Mouse (Mus musculus): ENCODE data around the gene Pml. TPM values are rescaled to one million over a fixed set of nuclear protein-coding genes. Genes with fewer than 3 reads are reported as not detected.

Pml gene
- polyA plus RNA-seq, 1 experiment from 2014 or later, result 6.4 TPM

GRCm38 (mm10) chr9:58179390-58179789, 70.2 kb downstream of the Pml start:
- H3K9me3 ChIP-seq (ENCODE audit: low read length), result no peaks in the 10 kb centered on the region
- 86% methylated on average over 2 of the region's 2 CpGs for WGBS
- no peak overlapping the region for H3K4me2 ChIP-seq (replicated peaks; ENCODE audit: low read depth, low read length)
- H3K36me3 ChIP-seq (ENCODE audit: insufficient read depth, low read length), result no peaks in the 10 kb centered on the region
- H3K9ac ChIP-seq (replicated peaks; ENCODE audit: low read depth), result no peak overlapping the region
- H3K27me3 ChIP-seq (replicated peaks; ENCODE audit: insufficient read depth, low read length), result no peaks in the 10 kb centered on the region
- no peak for TF ChIP-seq CTCF (IDR thresholded peaks at IDR 0.05)
- TF ChIP-seq EP300 (IDR thresholded peaks at IDR 0.05), result no peak
- ATAC-seq (no peak), DNase-seq (ENCODE audit: low spot score) (no peak)
- H3K4me3 ChIP-seq (ENCODE audit: low read depth, low read length), result no peak overlapping the region
- no peaks in the 10 kb centered on the region for H3K4me1 ChIP-seq (ENCODE audit: insufficient read depth, low read depth, low read length)
- no peak overlapping the region for H3K27ac ChIP-seq (ENCODE audit: low read length)

DNA sequence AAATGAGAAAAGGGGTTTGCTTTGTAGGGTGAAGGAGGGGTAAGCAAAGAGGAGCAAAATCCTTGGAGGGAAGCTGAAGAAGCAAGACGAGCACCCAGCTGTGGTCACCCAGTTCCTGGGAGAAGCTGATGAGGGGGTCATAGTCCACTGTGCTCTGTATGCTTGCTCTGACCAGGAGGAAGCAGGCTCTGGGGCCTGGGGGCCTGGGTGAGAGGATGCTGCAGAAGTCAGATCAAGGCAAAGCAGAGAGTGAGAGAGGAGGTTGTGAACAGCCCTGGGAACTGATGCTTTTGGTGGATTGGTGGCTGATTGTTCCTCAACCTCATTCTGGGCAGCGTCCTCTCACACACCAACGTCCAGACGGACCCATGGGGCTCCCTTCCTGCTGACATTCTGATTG, 72.4 kb downstream of the Pml start:
- Histone ChIP-seq H3K27ac (ENCODE audit: low read length) (no peak overlapping the region), H3K4me2 (replicated peaks; ENCODE audit: low read depth, low read length) (no peak overlapping the region), H3K27me3 (replicated peaks; ENCODE audit: insufficient read depth, low read length) (no peaks in the 10 kb centered on the region), H3K4me1 (ENCODE audit: insufficient read depth, low read depth, low read length) (no peaks in the 10 kb centered on the region), H3K9ac (replicated peaks; ENCODE audit: low read depth) (no peak overlapping the region), H3K9me3 (ENCODE audit: low read length) (no peaks in the 10 kb centered on the region), H3K36me3 (ENCODE audit: insufficient read depth, low read length) (no peaks in the 10 kb centered on the region), H3K4me3 (ENCODE audit: low read depth, low read length) (no peak overlapping the region)
- DNase-seq (ENCODE audit: low spot score) (no peak), ATAC-seq (no peak)
- TF ChIP-seq CTCF (IDR thresholded peaks at IDR 0.05) (no peak), EP300 (IDR thresholded peaks at IDR 0.05) (no peak)
- WGBS, result 72% methylated on average over 4 of the region's 4 CpGs

DNA sequence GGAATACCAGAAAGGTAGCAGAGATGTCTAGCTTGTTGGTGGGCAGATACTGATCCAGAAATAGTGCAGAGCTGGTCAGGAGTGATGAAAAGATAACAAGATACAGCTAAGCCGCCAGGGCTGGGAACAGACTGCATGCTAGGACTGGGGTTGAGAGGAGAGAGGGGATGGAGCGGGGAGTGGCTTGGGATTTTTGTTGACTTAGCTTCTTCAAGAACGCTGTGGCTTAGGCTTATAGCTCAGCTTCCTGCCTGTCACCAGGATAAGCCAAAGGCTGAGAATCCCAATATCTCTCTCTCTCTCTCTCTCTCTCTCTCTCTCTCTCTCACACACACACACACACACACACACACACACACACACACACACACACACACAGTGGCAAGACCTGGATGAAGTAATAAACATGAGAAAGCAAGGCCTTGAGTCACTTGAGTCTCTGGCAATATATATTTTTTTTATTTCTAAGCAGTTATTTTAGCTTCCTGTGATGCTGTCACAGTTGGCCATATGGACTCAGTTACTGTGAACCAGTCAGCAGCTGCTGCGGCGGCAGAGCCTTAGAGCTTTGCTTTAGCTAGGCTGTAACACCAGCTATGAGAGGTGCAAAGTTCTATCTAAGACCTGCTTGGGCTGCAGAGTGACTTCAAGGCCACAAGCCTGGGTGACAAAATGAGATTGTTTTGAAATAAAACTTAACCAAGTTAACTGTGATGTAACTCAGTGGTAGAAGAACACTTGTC, 73.7 kb downstream of the Pml start:
- Histone ChIP-seq H3K4me3 (ENCODE audit: low read depth, low read length) (no peak overlapping the region), H3K36me3 (ENCODE audit: insufficient read depth, low read length) (no peaks in the 10 kb centered on the region), H3K4me1 (ENCODE audit: insufficient read depth, low read depth, low read length) (no peaks in the 10 kb centered on the region), H3K9ac (replicated peaks; ENCODE audit: low read depth) (no peak overlapping the region), H3K27ac (ENCODE audit: low read length) (no peak overlapping the region), H3K9me3 (ENCODE audit: low read length) (no peaks in the 10 kb centered on the region), H3K4me2 (replicated peaks; ENCODE audit: low read depth, low read length) (no peak overlapping the region), H3K27me3 (replicated peaks; ENCODE audit: insufficient read depth, low read length) (no peaks in the 10 kb centered on the region)
- ATAC-seq (no peak), DNase-seq (ENCODE audit: low spot score) (no peak)
- 32% methylated on average over 5 of the region's 5 CpGs for WGBS
- TF ChIP-seq CTCF (IDR thresholded peaks at IDR 0.05) (no peak), EP300 (IDR thresholded peaks at IDR 0.05) (no peak)

DNA sequence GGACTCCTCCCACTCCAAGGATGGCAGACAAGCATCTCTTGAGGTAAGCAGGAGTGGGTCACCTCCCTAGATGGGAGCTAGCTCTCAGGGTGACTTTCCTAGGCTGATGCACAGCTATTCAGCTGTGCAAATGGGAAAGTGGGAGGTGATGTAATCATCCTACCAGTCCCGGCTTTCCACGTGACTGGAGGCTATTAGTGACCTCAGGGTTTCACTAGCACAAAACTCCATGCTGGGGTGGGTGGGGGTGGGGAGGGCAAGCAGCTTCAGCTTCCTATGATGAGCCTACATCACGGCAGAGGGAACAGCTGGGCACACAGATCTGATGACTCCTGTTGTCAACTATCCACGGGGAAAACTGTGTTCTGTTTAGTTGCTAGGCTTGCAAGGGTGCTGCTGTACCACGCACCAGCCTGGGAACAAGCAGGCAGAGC, 74.8 kb downstream of the Pml start:
- no peak for DNase-seq (ENCODE audit: low spot score)
- Histone ChIP-seq H3K27ac (ENCODE audit: low read length) (no peak overlapping the region), H3K36me3 (ENCODE audit: insufficient read depth, low read length) (no peaks in the 10 kb centered on the region), H3K27me3 (replicated peaks; ENCODE audit: insufficient read depth, low read length) (no peaks in the 10 kb centered on the region), H3K4me1 (ENCODE audit: insufficient read depth, low read depth, low read length) (no peaks in the 10 kb centered on the region), H3K9me3 (ENCODE audit: low read length) (no peaks in the 10 kb centered on the region), H3K9ac (replicated peaks; ENCODE audit: low read depth) (no peak overlapping the region), H3K4me2 (replicated peaks; ENCODE audit: low read depth, low read length) (no peak overlapping the region), H3K4me3 (ENCODE audit: low read depth, low read length) (no peak overlapping the region)
- ATAC-seq, result no peak
- WGBS, result 29% methylated on average over 5 of the region's 5 CpGs
- TF ChIP-seq CTCF (IDR thresholded peaks at IDR 0.05) (no peak), EP300 (IDR thresholded peaks at IDR 0.05) (no peak)

GRCm38 (mm10) chr9:58172863-58173262, 76.7 kb downstream of the Pml start:
- Histone ChIP-seq H3K4me2 (replicated peaks; ENCODE audit: low read depth, low read length) (no peak overlapping the region), H3K27ac (ENCODE audit: low read length) (no peak overlapping the region), H3K9ac (replicated peaks; ENCODE audit: low read depth) (no peak overlapping the region), H3K36me3 (ENCODE audit: insufficient read depth, low read length) (no peaks in the 10 kb centered on the region), H3K27me3 (replicated peaks; ENCODE audit: insufficient read depth, low read length) (no peaks in the 10 kb centered on the region), H3K4me3 (ENCODE audit: low read depth, low read length) (no peak overlapping the region), H3K9me3 (ENCODE audit: low read length) (no peaks in the 10 kb centered on the region), H3K4me1 (ENCODE audit: insufficient read depth, low read depth, low read length) (no peaks in the 10 kb centered on the region)
- ATAC-seq (no peak), DNase-seq (ENCODE audit: low spot score) (no peak)
- TF ChIP-seq EP300 (IDR thresholded peaks at IDR 0.05) (no peak), CTCF (IDR thresholded peaks at IDR 0.05) (no peak)
- WGBS, result 63% methylated on average over 2 of the region's 2 CpGs

DNA sequence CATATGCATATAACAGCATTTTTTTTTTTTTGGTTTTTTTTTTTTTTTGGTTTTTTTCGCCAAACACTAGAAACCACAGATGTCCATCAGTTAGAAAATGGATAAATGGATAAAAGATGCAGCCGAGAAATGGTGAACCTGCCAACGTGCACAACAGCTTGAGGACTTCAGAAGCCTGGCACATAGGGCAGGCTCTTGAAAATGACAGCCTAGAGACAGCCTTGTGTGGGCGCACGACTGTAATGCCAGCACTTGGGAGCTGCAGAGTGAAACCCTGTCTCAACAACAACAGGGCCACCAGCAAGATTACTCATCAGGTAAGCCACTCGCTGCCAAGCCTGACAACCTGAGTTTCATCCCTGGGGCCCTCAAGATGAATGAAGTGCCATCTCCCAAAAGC, 80.2 kb downstream of the Pml start:
- TF ChIP-seq CTCF (IDR thresholded peaks at IDR 0.05) (no peak), EP300 (IDR thresholded peaks at IDR 0.05) (no peak)
- Histone ChIP-seq H3K27me3 (replicated peaks; ENCODE audit: insufficient read depth, low read length) (no peaks in the 10 kb centered on the region), H3K27ac (ENCODE audit: low read length) (no peak overlapping the region), H3K36me3 (ENCODE audit: insufficient read depth, low read length) (no peaks in the 10 kb centered on the region), H3K9me3 (ENCODE audit: low read length) (no peaks in the 10 kb centered on the region), H3K4me1 (ENCODE audit: insufficient read depth, low read depth, low read length) (no peaks in the 10 kb centered on the region), H3K4me3 (ENCODE audit: low read depth, low read length) (no peak overlapping the region), H3K4me2 (replicated peaks; ENCODE audit: low read depth, low read length) (no peak overlapping the region), H3K9ac (replicated peaks; ENCODE audit: low read depth) (no peak overlapping the region)
- DNase-seq (ENCODE audit: low spot score) (no peak), ATAC-seq (no peak)
- 81% methylated on average over 6 of the region's 6 CpGs for WGBS
